Mouse (Mus musculus) kidney, adult 2 months (tissue): ENCODE results near the gene Memo1.
"Not testable (repeated sequence)": the region's sequence is repeated elsewhere in the genome, so short reads cannot be mapped to it uniquely, and the experiment has no call there.

Experiments used
- CTCF ChIP-seq: fragments of 200-500 bp; conservative IDR thresholded peaks from 2 replicates; pipeline ENCODE4 v1.5.1; 2011; ENCODE audit warnings: low read depth, mild to moderate bottlenecking, control low read depth, low read length, moderate library complexity, mixed read lengths; ENCODE audit not compliant: insufficient read depth, insufficient read length
- POLR2A ChIP-seq: fragments of 200-500 bp; IDR thresholded peaks from one replicate; pipeline ENCODE4 v1.6.1; 2011; ENCODE audit warnings: low read depth, low read length, control low read depth

DNA sequence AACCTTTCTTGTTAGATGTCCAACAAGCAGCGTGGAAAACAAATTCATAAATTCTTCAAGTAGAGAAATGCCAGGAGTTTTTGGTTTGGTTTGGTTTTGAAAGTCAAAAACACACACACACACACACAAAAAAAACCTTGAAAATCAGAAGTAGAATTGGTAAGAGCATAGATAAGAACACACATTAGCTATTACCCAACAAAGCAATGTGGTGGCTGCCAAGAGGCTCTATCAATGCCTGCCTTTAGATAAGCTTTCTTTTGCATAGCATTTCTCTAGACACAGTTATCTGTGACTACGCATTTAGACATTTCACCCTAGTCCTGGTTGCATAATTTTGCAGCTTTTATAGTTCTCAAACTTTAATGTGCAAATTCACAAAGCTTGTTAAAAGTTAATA is 115.7 kb downstream of the Memo1 start:
- not testable (repeated sequence) for TF ChIP-seq CTCF, POLR2A
